Mouse (Mus musculus) CD4-positive, CD25-positive, alpha-beta regulatory T cell, adult 4 months (primary cell): ENCODE data around the gene Neu3. TPM values are rescaled to one million over a fixed set of nuclear protein-coding genes. Genes with fewer than 3 reads are reported as not detected.
"Not testable (repeated sequence)": the region's sequence is repeated elsewhere in the genome, so short reads cannot be mapped to it uniquely, and the experiment has no call there.

Experiments used
- ATAC-seq: one replicate; pipeline ENCODE4 v1.8.0; 2017
- polyA plus RNA-seq, 2 experiments: library from polyadenylated mRNA; unstranded; fragments of 100-300 nt; shearing (Covaris generic); gene quantifications; one replicate each; pipeline ENCODE4 v1.2.1; 2017

Neu3 gene
- polyA plus RNA-seq, 2 experiments from 2014 or later, result 27.5 to 34.8 TPM

DNA sequence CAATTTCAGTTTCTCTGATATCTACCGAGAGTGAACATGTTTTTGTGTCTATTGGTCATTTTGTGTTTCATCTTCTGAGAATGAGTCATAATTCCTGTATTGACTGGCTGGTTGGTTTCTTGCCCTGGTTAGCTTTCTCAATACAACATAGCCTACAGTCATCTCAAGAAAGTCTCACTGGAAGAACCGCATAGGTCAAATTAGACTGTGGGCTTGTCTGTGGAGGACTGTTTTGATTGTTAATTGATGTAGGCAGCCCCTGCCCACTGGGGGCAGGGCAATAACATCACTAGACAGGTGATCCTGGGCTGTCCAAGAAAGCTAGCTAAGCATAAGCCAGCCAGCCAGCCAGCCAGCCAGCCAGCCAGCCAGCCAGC is 5.6 kb upstream of the Neu3 start:
- ATAC-seq, result peak; percentile 86

DNA sequence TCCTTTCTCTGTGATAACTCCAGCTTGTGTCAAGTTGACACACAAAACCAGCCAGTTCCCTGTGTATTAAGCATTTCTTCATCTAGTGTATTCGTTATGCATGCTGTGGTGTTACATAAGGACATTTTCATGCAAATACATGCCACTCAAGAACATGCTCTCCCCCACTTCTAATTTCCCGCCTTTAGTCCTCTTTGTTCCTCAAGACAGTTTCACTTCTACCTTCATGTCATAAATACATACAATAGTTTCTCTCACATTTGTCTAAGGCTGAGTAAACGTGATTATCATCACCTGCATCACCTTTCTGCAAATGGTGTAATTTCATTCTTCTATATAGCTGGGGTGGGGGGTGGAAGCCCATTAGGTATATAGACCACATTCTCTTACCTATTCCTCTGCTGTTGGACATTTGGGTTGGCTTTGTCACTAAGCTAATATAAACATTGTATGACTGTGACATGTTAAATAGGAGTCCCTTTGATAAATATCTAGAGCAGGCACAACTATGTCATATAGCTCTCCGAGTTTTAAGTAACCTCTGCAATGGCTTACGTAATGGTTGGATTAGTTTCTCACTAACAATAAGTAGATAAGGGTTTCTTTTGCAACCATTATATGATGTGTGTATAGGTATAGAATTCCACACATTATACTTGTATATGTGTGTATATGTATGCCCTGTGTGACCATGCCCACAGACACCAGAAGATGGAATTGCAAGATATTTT is 5.1 kb upstream of the Neu3 start:
- ATAC-seq, result peak; percentile 25

GRCm38 (mm10) chr7:99826096-99826495 is 2.1 kb downstream of the Neu3 start:
- ATAC-seq, result no peak

DNA sequence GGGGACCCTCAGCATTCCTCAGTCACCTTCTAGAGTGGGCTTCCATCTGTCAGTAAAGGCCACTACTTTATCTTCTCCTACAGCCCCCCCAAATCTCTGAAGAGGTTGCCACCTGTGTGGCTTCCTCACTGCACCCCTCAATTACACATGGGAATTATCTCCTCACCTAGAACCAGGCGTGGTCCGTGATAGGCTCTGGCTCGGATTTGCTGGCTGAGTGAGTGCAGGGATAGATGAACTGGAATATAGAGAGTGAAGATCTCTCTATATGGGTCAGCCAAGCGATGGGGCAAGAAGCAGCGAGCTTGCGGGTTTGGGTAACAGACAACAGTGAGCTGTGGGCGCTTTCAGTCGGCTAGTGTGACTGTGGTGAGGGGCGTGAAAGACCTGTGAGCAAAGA is 2.7 kb downstream of the Neu3 start:
- ATAC-seq, result no peak

DNA sequence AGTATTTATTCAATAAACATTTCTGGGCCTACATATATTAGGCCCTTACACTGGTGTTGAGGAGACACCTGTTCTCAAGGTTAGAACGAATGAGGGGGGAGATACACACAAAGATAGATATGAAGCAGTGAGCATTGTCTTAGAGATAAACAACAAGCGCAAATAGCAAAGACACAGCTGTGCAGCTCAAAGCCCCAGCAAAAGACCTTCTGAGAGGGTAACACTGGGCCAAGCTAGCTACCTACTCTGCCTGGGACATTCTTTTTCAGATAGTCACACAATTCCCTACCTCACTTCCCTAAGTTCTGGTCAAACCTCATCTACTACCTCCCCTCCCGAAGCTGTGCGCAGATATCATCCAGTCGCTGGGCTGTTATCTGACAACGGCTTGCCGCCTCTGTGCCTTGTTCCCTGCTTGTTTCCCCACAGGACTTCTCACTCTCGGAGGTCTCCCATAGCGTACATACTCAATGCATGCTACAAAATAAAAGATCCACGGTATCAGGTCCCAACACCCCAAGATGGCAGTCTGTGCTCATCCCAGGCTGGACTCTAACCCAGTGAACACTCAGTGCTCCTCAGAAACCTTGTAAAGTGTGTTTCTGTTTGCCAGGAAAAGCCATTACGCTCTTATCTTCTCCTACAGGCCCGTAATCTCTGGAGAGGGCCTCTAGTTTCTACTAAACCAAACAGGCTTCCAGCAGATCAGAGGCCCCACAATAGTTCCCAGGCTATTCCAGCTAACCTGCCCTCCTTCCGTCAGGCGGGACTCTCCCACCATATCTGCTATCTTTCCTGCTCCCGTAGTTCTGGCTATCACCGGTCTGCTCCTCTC is 3.4 kb downstream of the Neu3 start:
- no peak for ATAC-seq

- peak; percentile 50 for ATAC-seq
Observed at GRCm38 (mm10) chr7:99823045-99823663, 5.1 kb downstream of the Neu3 start.

- peak; percentile 65 for ATAC-seq
Observed at GRCm38 (mm10) chr7:99822426-99822825, 5.8 kb downstream of the Neu3 start.

GRCm38 (mm10) chr7:99821953-99822352 is 6.3 kb downstream of the Neu3 start:
- no peak for ATAC-seq

DNA sequence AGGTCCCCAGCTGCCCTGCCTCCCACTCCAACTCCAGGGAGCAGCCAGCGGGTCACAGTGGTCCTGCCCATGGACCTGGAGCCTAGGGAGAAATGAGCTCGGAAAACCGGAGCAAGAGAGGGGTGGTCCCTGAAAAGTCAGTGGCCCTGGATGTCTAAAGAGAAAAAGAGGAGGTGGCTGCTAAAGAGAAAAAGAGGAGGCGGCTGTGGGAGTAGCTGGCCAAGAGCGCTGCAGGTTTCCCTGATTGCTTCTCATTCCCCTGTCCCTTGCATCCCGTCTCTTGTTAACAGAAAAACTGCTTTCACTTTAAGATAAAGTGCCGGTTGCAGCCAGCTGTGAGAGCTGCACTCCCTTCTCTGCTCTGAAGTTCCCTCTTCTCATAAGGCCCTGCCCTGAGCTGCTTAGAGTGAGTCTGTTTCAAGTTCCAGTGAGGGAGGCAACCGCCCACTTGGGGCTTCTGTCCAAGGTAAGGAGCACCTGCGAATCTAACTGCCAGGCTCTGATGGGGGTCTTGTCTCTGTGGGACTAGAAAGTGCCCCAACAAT is 10.0 kb downstream of the Neu3 start:
- ATAC-seq, result peak; percentile 45

GRCm38 (mm10) chr7:99813394-99813793 is 14.8 kb downstream of the Neu3 start:
- ATAC-seq, result no peak

- no peak for ATAC-seq
Observed at GRCm38 (mm10) chr7:99811661-99812060, 16.6 kb downstream of the Neu3 start.

GRCm38 (mm10) chr7:99810814-99811213 is 17.4 kb downstream of the Neu3 start:
- ATAC-seq, result no peak

- ATAC-seq, result not testable (repeated sequence)
Observed at GRCm38 (mm10) chr7:99807043-99807442, 21.2 kb downstream of the Neu3 start.

DNA sequence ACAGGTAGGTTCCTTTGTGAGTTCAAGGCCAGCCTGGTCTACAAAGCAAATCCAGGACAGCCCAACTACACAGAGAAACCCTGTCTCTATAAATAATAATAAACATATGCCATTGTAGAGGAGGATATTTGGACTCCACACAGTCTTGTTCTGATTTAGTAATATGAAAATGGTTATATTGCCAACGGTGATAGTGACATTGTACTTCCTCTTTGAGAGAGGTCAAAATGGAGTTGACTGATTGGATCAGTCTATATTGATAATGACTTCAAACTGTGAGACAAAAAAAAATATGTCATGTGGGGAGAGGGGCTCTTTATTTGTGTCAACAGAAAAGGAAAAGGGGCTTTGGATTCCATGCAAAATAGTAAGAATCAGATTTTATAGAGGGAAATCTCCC is 22.9 kb downstream of the Neu3 start:
- ATAC-seq, result no peak

- not testable (repeated sequence) for ATAC-seq
Observed at GRCm38 (mm10) chr7:99804033-99804432, 24.2 kb downstream of the Neu3 start.

GRCm38 (mm10) chr7:99803535-99803934 is 24.7 kb downstream of the Neu3 start:
- no peak for ATAC-seq

GRCm38 (mm10) chr7:99799118-99799517 is 29.1 kb downstream of the Neu3 start:
- ATAC-seq, result no peak

GRCm38 (mm10) chr7:99797911-99798647 is 30.1 kb downstream of the Neu3 start:
- ATAC-seq, result peak; percentile 55

DNA sequence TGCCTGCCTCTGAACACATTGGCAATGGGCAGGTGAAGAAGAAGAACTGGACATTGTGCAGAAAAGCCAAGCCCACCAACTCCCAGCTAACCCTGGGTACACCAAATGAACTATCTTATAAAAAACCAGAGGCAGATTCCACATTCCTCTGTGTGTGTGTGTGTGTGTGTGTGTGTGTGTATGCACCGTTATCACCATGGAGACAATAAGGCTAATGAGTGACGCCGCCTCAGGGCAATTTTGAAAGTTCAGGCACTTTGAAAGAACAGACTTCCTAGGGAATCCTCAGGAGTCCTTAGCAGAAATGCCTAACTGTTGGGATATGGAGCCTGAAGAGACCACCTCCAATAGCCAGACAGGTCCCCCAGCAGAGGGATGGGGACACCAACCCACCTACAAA is 31.0 kb downstream of the Neu3 start:
- ATAC-seq, result no peak

GRCm38 (mm10) chr7:99796471-99796870 is 31.7 kb downstream of the Neu3 start:
- no peak for ATAC-seq

- ATAC-seq, result peak; percentile 81
Observed at GRCm38 (mm10) chr7:99795192-99795981, 32.8 kb downstream of the Neu3 start.

- peak; percentile 74 for ATAC-seq
Observed at GRCm38 (mm10) chr7:99794096-99794495, 34.1 kb downstream of the Neu3 start.
